Mouse (Mus musculus) hematopoietic stem cell, adult 5-6 weeks (primary cell): ENCODE results near the gene Arhgef3. TPM values are rescaled to one million over a fixed set of nuclear protein-coding genes. Genes with fewer than 3 reads are reported as not detected.

Experiments used
- ATAC-seq, 2 experiments: fragments of 125-278 bp in 1 of 2; replicated peaks in 1 of 2; 2 replicates each; pipeline ENCODE4 v1.8.0; 2016 to 2017; ENCODE audit warnings: inconsistent platforms in 2 of 2, mild to moderate bottlenecking in 2 of 2, moderate number of reproducible peaks in 2 of 2, low read depth in 1 of 2, moderate TSS enrichment in 1 of 2; ENCODE audit not compliant: low FRiP score in 2 of 2, poor library complexity in 2 of 2, severe bottlenecking in 2 of 2, insufficient read depth in 1 of 2, low TSS enrichment in 1 of 2
- total RNA-seq: library from RNA; stranded (forward); fragments of 172-1452, 232-1000 nt; gene quantifications from 2 replicates; pipeline ENCODE4 v1.2.3, GENCODE M21; 2017

Arhgef3 gene
- total RNA-seq, 1 experiment from 2014 or later, result 43.4 TPM

GRCm38 (mm10) chr14:27175343-27175742 is 60.6 kb downstream of the Arhgef3 start:
- no peak for ATAC-seq

GRCm38 (mm10) chr14:27177800-27178559 is 63.3 kb downstream of the Arhgef3 start:
- no peak for ATAC-seq

- ATAC-seq, result 0 out of 4 replicates have a peak, but pooled peaks of 1 of the 2 experiments have one; percentile 12
These were observed 63.8 kb downstream of the Arhgef3 start for GRCm38 (mm10) chr14:27178560-27178920.

GRCm38 (mm10) chr14:27179771-27180170 is 65.1 kb downstream of the Arhgef3 start:
- ATAC-seq, result no peak

GRCm38 (mm10) chr14:27182059-27182458 is 67.4 kb downstream of the Arhgef3 start:
- ATAC-seq, result no peak

- ATAC-seq, result no peak
These were observed 68.1 kb downstream of the Arhgef3 start for GRCm38 (mm10) chr14:27182646-27183438.

- no peak for ATAC-seq
These were observed 69.0 kb downstream of the Arhgef3 start for GRCm38 (mm10) chr14:27183501-27184230.

GRCm38 (mm10) chr14:27185902-27186301 is 71.2 kb downstream of the Arhgef3 start:
- ATAC-seq, result no peak

- ATAC-seq, result no peak
These were observed 71.9 kb downstream of the Arhgef3 start for GRCm38 (mm10) chr14:27186596-27186995.

- peak; percentile 75 to 93; a peak in 3 of 4 replicates for ATAC-seq
These were observed 72.3 kb downstream of the Arhgef3 start for GRCm38 (mm10) chr14:27187025-27187424.

- ATAC-seq, result no peak
These were observed 73.2 kb downstream of the Arhgef3 start for GRCm38 (mm10) chr14:27187885-27188284.

- ATAC-seq, result peak; percentile 53 to 57; a peak in 1 of 4 replicates
These were observed 77.8 kb downstream of the Arhgef3 start for GRCm38 (mm10) chr14:27192450-27192849.

GRCm38 (mm10) chr14:27196980-27197379 is 82.3 kb downstream of the Arhgef3 start:
- peak; percentile 47 to 70; a peak in 2 of 4 replicates for ATAC-seq

GRCm38 (mm10) chr14:27198490-27199089 is 83.9 kb downstream of the Arhgef3 start:
- ATAC-seq, result no peak

GRCm38 (mm10) chr14:27199119-27199518 is 84.4 kb downstream of the Arhgef3 start:
- ATAC-seq, result no peak

GRCm38 (mm10) chr14:27199870-27200269 is 85.2 kb downstream of the Arhgef3 start:
- no peak for ATAC-seq

- ATAC-seq, result no peak
These were observed 86.3 kb downstream of the Arhgef3 start for GRCm38 (mm10) chr14:27200743-27201576.
